Mouse (Mus musculus): ENCODE measurements around the gene Sprr2e.

Gene Sprr2e

DNA sequence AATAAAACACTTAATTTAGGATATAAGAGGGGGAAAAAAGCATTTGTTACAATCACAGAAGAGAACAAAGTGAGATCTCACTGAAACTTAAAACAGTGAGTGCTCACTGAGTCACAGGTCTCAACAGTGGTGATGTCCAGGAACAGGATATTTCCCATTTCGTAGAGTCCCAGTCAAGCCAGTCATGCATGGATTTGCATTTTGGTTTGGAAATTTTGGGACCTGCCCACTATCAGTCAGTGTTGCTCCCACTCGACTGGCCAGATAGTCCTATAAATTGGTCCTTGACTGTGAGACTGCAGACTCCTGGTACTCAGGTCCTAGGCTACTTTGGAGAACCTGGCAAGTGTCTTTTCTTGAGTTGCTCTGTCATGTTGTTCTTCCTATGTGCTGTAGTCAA lies at the start of gene Sprr2e:
Gene Sprr2e (plus strand): TSS at position 301 of the 400 bp plus-strand sequence.
- no peak for DNase-seq (ENCODE audit: low spot score)

DNA sequence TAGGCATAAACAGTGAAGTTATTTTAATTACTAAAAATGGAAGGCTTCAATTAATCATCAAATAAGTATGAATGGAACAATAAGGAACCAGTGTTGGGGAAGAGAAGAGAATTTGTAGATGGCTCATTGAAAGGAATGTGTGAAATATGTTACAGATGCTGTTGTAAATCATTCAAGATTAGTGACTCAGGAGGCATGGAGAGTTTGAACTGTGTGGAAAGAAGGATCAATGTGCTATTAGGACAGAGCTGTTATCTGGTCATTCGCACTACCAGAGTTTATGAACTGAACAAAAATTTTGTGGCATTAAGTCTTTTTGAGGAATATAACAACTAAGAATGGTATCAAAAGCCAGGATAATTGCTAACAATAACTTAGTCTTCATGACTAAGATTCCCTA lies 44.5 kb upstream of the Sprr2e start:
- DNase-seq (ENCODE audit: low spot score): no peak

DNA sequence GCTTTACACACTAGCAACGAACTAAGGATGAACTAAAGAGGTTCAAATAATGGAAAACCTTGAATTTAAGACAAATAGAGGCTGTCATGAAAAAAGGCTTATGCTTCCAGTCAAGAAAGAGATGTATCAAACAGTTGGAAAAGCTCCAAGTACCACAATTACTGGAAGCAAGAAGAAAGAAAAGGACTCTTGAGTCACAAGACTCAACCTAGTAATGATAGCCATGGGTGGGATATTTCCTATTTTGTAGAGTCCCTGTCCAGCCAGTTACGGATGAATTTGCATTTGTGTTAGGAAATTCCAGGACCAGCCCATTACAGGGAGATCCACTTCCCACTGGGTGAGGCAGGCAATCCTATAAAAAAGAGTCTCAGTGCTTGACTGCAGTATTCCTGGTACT lies 35.6 kb upstream of the Sprr2e start, which contains the start of gene Sprr2b:
Gene Sprr2b (plus strand): TSS at position 301 of the 400 bp plus-strand sequence.
- no peak for DNase-seq (ENCODE audit: low spot score)

DNA sequence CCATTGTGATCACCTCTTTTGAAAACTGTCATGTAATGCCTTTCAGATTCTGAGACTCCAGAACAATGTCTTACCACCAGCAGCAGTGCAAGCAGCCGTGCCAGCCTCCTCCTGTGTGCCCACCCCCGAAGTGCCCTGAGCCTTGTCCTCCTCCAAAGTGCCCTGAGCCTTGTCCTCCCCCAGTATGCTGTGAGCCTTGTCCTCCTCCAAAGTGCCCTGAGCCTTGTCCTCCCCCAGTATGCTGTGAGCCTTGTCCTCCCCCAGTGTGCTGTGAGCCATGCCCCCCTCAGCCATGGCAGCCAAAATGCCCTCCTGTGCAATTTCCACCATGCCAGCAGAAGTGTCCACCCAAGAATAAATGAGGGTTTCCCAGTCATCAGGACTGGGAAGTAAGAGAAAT lies 34.6 kb upstream of the Sprr2e start:
- no peak for DNase-seq (ENCODE audit: low spot score)

DNA sequence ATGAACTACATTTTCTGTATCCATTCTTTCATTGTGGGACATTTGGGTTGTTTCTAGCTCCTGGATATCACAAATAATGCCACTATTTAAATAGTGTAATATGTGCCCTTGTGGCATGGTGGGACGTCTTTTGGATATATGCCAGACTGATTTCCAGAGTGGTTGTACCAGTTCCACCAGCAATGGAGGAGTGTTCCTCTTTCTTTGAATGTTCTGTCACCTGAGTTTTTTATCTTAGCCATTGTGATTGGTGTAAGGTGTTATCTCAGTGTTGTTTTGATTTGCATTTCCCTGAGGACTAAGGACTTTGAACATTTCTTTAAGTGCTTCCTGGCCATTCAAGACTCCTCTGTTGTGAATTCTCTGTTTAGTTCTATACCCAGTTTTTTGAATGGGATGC lies 15.7 kb upstream of the Sprr2e start:
- no peak for DNase-seq (ENCODE audit: low spot score)

DNA sequence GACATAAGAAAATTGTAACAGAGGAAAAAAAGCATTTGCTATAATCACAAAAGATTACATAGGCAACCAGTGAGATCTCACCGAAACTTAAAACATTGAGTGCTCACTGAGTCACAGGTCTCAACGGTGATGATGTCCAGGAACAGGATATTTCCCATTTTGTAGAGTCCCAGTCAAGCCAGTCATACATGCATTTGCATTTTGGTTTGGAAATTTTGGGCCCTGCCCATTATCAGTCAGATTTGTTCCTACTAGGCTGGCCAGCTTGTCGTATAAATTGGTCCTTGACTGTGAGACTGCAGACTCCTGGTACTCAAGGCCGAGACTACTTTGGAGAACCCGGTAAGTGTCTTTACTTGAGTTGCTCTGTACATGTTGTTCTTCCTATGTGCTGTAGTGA lies 13.1 kb upstream of the Sprr2e start, which contains the start of gene Sprr2d:
Gene Sprr2d (plus strand): TSS at position 301 of the 400 bp plus-strand sequence.
- DNase-seq (ENCODE audit: low spot score): no peak

DNA sequence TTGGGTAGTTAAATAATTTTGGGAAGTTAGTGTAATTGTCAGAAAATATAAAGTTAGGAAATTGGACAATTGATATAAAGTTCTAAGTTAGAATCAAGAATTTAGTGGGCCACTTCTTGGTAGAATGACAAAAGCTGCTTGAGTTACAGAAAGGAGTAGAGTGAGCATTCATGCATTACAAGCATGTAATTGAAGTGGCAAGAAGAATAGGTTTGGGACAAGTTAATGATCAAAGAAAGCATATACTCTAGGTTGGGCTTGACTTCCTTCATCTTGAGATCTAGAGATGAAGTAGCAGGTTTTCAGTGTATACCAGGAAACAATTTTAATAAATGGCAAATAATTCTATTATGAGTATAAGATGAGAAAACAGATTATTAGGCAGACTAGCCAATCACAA lies 9.7 kb downstream of the Sprr2e start:
- no peak for DNase-seq (ENCODE audit: low spot score)

DNA sequence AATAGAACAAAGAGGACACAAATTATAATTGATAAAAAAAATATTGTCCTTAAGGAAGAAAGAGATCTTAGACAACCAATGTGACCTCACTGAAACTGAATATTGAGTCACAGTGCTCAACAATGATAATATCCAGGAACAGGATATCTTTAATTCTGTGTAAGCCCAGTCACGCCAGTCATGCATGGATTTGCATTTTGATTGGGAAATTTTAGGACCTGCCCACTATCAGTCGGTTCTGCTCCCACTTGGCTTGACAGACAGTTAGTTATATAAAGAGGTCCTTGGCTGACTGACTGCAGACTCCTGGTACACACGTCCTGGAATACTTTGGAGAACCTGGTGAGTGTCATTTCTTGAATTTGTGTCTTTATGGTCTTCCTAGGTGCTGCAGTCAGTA lies 12.9 kb downstream of the Sprr2e start, which contains the start of gene Sprr2f:
Gene Sprr2f (plus strand): TSS at position 301 of the 400 bp plus-strand sequence.
- no peak for DNase-seq (ENCODE audit: low spot score)

DNA sequence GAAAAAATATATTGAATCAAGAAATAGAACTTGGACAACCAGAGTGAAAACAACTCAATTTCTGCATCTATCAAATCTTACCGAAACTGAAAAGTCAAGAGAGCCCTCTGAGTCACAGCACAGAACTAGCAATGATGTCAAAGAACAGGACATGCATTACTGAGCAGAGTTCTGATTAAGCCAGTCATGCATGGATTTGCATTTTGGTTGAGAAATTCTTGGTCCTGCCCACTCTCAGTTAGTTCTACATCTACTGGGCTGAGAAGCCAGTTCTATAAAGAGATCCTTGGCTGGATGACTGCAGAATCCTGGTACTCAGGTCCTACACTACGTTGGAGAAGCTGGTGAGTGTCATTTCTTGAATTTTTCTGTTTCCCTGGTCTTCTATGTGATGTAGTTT lies 21.7 kb downstream of the Sprr2e start:
- DNase-seq (ENCODE audit: low spot score): no peak

DNA sequence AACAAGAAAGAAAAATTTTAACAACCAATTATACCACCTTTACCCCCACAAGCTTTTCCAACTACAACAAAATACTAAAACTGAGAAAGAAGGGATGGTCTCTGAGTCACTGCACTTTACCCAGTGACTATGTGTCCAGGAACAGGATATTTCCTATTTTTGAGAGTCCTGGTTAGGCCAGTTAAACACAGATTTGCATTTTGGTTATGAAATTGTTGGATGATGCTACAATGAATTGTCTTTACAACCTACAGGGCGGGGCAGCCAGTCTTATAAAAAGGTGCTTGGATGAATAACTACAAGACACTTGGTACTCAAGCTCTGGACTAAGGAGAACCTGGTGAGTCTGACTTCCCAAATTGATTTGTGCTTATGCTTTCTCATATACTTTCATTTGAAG lies 33.4 kb downstream of the Sprr2e start, which contains the start of gene Sprr2h:
Gene Sprr2h (plus strand): TSS at position 301 of the 400 bp plus-strand sequence.
- no peak for DNase-seq (ENCODE audit: low spot score)

DNA sequence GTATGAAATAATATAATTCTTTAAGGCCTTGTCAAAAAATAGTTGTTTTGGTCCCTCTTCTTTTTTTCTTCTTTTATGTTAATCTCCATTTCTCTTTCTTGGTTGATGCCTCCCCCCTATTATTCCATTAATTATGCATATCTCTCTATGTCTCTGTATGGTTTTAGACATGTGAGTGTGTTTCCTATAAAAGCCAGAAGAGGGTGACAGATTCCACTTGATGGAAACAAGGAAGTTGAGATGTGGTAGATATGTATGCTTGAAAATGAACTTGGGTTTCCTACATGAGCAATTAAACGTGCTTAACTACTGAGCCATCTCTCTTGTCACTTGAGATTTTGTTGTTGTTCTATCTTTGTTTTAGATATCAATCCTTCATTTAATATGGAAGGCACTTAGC lies 42.4 kb downstream of the Sprr2e start:
- no peak for DNase-seq (ENCODE audit: low spot score)
